Mouse (Mus musculus): ENCODE results near the gene Gm45234. TPM values are rescaled to one million over a fixed set of nuclear protein-coding genes. Genes with fewer than 3 reads are reported as not detected.

Gene Gm45234
- total RNA-seq, 2 experiments from 2014 or later: not detected

GRCm38 (mm10) chr6:124740888-124741761 lies 14.7 kb downstream of the Gm45234 start, which contains the start of gene Grcc10:
TSS of gene Grcc10 (minus strand) at chr6:124741374.
- peak; percentile 72 to 76 for DNase-seq (ENCODE audit: low spot score in 2 of 2)

- peak in 1 of 2 experiments; percentile 66 for DNase-seq (ENCODE audit: low spot score in 2 of 2)
These were observed 15.5 kb downstream of the Gm45234 start for GRCm38 (mm10) chr6:124740211-124740887.

GRCm38 (mm10) chr6:124739231-124739796 lies 16.5 kb downstream of the Gm45234 start:
- DNase-seq (ENCODE audit: low spot score in 2 of 2): no peak

- DNase-seq (ENCODE audit: low spot score in 2 of 2): no peak
These were observed 17.3 kb downstream of the Gm45234 start, which contains the start of gene Ptpn6 for GRCm38 (mm10) chr6:124738511-124739023. TSS of gene Ptpn6 (minus strand) at chr6:124738714.

- no peak for DNase-seq (ENCODE audit: low spot score in 2 of 2)
These were observed 18.8 kb downstream of the Gm45234 start for GRCm38 (mm10) chr6:124737040-124737439.

- no peak for DNase-seq (ENCODE audit: low spot score in 2 of 2)
These were observed 21.4 kb downstream of the Gm45234 start for GRCm38 (mm10) chr6:124734417-124734816.

- no peak for DNase-seq (ENCODE audit: low spot score in 2 of 2)
These were observed 23.1 kb downstream of the Gm45234 start for GRCm38 (mm10) chr6:124732476-124733370.

- DNase-seq (ENCODE audit: low spot score in 2 of 2): no peak
These were observed 24.8 kb downstream of the Gm45234 start for GRCm38 (mm10) chr6:124731038-124731437.

- DNase-seq (ENCODE audit: low spot score in 2 of 2): no peak
These were observed 25.7 kb downstream of the Gm45234 start for GRCm38 (mm10) chr6:124729850-124730705.

- DNase-seq (ENCODE audit: low spot score in 2 of 2): peak in 1 of 2 experiments; percentile 52
These were observed 27.2 kb downstream of the Gm45234 start for GRCm38 (mm10) chr6:124728621-124729020.

GRCm38 (mm10) chr6:124724472-124724871 lies 31.3 kb downstream of the Gm45234 start:
- no peak for DNase-seq (ENCODE audit: low spot score in 2 of 2)

- DNase-seq (ENCODE audit: low spot score in 2 of 2): no peak
These were observed 32.3 kb downstream of the Gm45234 start for GRCm38 (mm10) chr6:124723541-124723940.

- no peak for DNase-seq (ENCODE audit: low spot score in 2 of 2)
These were observed 32.8 kb downstream of the Gm45234 start for GRCm38 (mm10) chr6:124722876-124723473.

- DNase-seq (ENCODE audit: low spot score in 2 of 2): no peak
These were observed 34.9 kb downstream of the Gm45234 start for GRCm38 (mm10) chr6:124720904-124721303.

GRCm38 (mm10) chr6:124719354-124719978 lies 36.4 kb downstream of the Gm45234 start:
- DNase-seq (ENCODE audit: low spot score in 2 of 2): no peak

GRCm38 (mm10) chr6:124718703-124719102 lies 37.1 kb downstream of the Gm45234 start:
- no peak for DNase-seq (ENCODE audit: low spot score in 2 of 2)

GRCm38 (mm10) chr6:124717968-124718367 lies 37.9 kb downstream of the Gm45234 start:
- DNase-seq (ENCODE audit: low spot score in 2 of 2): no peak

- DNase-seq (ENCODE audit: low spot score in 2 of 2): peak in 1 of 2 experiments; percentile 57
These were observed 38.8 kb downstream of the Gm45234 start for GRCm38 (mm10) chr6:124716864-124717490.
